Mouse (Mus musculus): ENCODE results near the gene Abcc3. TPM values are rescaled to one million over a fixed set of nuclear protein-coding genes. Genes with fewer than 3 reads are reported as not detected.

Abcc3 gene
- polyA plus RNA-seq, 1 experiment from 2014 or later: 1.1 TPM

DNA sequence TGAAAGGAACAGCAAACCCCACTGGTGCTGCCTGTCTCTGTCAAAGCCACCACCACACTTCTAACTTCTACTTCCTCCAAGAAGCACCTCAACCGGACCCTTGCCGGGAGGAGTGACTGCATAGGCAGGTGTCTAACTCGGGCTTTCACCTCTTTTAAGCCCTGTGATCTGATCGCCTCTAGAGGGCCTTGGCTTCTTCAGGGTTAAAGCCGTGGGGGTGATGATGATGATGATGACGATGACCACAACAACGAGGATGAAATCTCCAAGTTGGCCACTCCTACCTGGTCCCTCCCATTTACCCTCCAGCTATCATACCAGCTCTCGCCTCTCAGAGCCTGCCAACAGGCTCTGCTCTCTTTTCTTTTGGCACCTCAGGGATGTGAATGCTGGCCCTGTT lies 13.1 kb downstream of the Abcc3 start:
- Histone ChIP-seq H3K27ac (no peak overlapping the region), H3K4me1 (replicated peaks) (no peaks in the 10 kb centered on the region), H3K9ac (no peak overlapping the region), H3K27me3 (no peaks in the 10 kb centered on the region; the same call in 1 of the 2 replicates), H3K36me3 (no peaks in the 10 kb centered on the region), H3K9me3 (replicated peaks) (no peaks in the 10 kb centered on the region), H3K4me2 (no peak overlapping the region), H3K4me3 (no peak overlapping the region)
- no peak for ATAC-seq (replicated peaks; ENCODE audit: insufficient number of reproducible peaks, insufficient read depth, low FRiP score, low read depth)
- WGBS: 61% methylated on average over 8 of the region's 8 CpGs

DNA sequence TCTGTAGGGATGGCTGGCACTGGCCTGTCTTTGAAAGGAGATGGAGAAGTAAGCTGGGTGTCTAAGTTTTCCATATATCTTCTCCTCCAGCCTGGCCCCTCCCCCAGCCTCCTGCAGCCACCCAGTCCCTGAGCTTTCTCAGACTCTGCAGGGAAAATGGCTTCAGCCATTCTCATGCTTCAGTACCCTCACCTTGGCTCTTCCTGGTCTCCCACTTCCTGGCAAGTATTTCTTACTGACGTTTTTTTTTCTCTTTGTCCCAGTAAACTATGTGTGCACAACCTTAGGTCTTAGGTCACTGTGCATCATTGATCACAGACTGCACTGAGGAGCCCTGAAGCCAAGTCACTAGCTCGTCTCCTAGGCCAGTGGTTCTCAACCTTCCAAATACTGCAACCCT lies 13.7 kb downstream of the Abcc3 start:
- no peaks in the 10 kb centered on the region for H3K4me1 ChIP-seq (replicated peaks)
- H3K27ac ChIP-seq: no peak overlapping the region
- no peaks in the 10 kb centered on the region; the same call in 1 of the 2 replicates for H3K27me3 ChIP-seq
- H3K9me3 ChIP-seq (replicated peaks): no peaks in the 10 kb centered on the region
- H3K4me3 ChIP-seq: no peak overlapping the region
- H3K4me2 ChIP-seq: no peak overlapping the region
- H3K36me3 ChIP-seq: no peaks in the 10 kb centered on the region
- no peak overlapping the region for H3K9ac ChIP-seq
- no peak for ATAC-seq (replicated peaks; ENCODE audit: insufficient number of reproducible peaks, insufficient read depth, low FRiP score, low read depth)
- 49% methylated on average over 2 of the region's 2 CpGs for WGBS

DNA sequence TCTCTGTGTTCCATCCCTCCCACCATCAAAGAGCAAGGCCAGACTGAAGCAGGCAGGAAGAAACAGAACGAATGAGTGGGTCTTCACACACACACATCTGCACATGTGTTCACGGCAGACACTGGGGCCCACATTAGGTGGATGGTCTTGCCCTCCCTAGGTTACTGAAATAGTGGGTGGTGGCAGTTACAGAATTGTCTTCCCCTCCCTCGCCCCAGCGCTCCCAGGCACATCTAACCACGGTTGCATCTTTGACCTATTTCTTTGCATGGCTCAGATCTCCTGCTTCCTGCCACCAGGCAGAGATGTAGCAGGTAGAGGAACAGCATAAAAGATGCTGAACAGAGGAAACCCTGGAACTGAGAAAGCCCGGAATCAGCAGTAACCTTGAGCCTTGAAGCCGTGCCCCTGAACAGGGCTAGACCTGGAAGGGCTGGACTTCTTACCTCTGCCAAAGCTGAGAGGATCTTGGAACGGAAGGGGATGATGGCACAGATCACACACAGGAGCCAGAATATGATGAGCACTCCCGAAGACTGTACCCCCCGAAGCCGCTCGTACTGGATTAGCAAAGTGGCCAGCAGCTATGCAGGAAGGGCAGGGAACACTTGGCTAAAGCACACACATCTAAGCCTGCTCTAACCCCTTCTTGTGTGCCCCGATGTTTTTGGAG lies 18.4 kb downstream of the Abcc3 start:
- H3K4me3 ChIP-seq: no peak overlapping the region
- H3K27ac ChIP-seq: no peak overlapping the region
- H3K9ac ChIP-seq: no peak overlapping the region
- ATAC-seq (replicated peaks; ENCODE audit: insufficient number of reproducible peaks, insufficient read depth, low FRiP score, low read depth): no peak
- H3K36me3 ChIP-seq: no peaks in the 10 kb centered on the region
- WGBS: 79% methylated on average over 13 of the region's 13 CpGs
- H3K27me3 ChIP-seq: peaks cover 12% of the 10 kb centered on the region
- no peak overlapping the region for H3K4me2 ChIP-seq
- no peaks in the 10 kb centered on the region; the same call in 1 of the 2 replicates for H3K4me1 ChIP-seq (replicated peaks)
- no peaks in the 10 kb centered on the region for H3K9me3 ChIP-seq (replicated peaks)

DNA sequence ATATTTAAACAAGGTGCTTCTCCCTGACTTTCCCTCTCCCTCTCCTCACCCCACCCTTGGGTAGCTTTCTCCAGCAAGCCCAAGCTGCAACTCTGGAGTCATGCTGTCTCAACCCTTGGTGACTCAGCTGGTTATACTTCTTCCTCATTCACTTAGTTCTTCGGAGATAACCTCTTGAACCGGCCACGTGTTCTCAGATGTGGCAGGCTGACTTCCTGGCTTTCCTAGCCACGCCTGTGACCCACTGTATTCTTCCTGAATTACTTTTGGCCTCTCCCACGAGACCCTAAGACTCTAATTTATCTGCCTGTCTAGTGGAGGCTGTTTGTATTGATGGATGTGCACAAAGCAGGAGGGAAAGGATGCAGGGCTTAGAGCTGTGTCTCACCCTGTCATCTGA lies 22.0 kb downstream of the Abcc3 start:
- 28% methylated on average over 5 of the region's 5 CpGs for WGBS
- no peaks in the 10 kb centered on the region for H3K9me3 ChIP-seq (replicated peaks)
- no peak overlapping the region for H3K27ac ChIP-seq
- H3K36me3 ChIP-seq: no peaks in the 10 kb centered on the region
- H3K4me2 ChIP-seq: no peak overlapping the region
- no peaks in the 10 kb centered on the region; the same call in 1 of the 2 replicates for H3K4me1 ChIP-seq (replicated peaks)
- H3K4me3 ChIP-seq: no peak overlapping the region
- H3K27me3 ChIP-seq: peaks cover 12% of the 10 kb centered on the region
- no peak for ATAC-seq (replicated peaks; ENCODE audit: insufficient number of reproducible peaks, insufficient read depth, low FRiP score, low read depth)
- no peak overlapping the region for H3K9ac ChIP-seq

DNA sequence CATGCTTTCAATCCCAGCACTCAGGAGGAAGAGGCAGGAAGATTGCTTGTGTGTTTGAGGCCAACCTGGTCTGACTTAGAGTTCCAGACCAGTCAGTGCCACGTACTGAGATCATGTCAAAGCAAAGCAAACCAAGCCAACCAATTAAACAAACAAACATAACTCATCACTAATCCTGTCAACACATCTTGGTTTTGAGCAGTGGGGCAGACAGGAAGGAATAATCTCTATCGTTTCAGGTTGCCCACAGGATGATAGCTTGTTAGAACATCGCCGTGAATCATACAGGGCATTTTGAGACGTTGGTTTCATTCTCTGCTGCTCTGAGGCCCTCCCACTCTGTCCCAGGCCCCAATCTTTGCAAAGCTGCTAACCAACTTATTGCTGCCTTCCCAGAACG lies 22.8 kb downstream of the Abcc3 start:
- peaks cover 12% of the 10 kb centered on the region for H3K27me3 ChIP-seq
- H3K27ac ChIP-seq: no peak overlapping the region
- no peak overlapping the region for H3K4me2 ChIP-seq
- no peak overlapping the region for H3K9ac ChIP-seq
- no peaks in the 10 kb centered on the region; the same call in 1 of the 2 replicates for H3K4me1 ChIP-seq (replicated peaks)
- H3K4me3 ChIP-seq: no peak overlapping the region
- H3K9me3 ChIP-seq (replicated peaks): no peaks in the 10 kb centered on the region
- WGBS: 68% methylated on average over 6 of the region's 6 CpGs
- H3K36me3 ChIP-seq: no peaks in the 10 kb centered on the region
- no peak for ATAC-seq (replicated peaks; ENCODE audit: insufficient number of reproducible peaks, insufficient read depth, low FRiP score, low read depth)

DNA sequence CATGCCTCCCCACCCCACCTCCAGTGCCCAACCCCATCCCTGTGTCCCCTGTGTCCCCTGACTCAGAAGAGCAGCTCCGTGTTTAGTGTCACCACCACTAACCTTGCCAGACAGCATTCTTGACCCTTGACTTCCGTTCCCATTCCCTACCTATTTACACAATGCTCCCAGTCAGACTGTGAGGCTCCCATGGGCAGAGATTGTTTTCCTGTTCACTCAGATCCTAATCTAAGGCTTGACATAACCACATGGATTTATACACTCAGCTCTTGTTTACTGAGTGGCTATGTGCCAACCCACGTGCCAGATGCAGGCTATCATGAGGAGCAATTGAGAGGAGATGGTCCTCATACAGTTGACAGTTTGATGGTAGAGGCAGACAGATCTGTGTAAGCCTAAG lies 27.5 kb downstream of the Abcc3 start:
- no peak overlapping the region for H3K9ac ChIP-seq
- no peak overlapping the region for H3K4me3 ChIP-seq
- no peaks in the 10 kb centered on the region for H3K36me3 ChIP-seq
- H3K4me1 ChIP-seq (replicated peaks): no peaks in the 10 kb centered on the region
- no peaks in the 10 kb centered on the region for H3K9me3 ChIP-seq (replicated peaks)
- WGBS: 46% methylated on average over 3 of the region's 3 CpGs
- no peak overlapping the region for H3K4me2 ChIP-seq
- H3K27me3 ChIP-seq: no peaks in the 10 kb centered on the region
- no peak overlapping the region for H3K27ac ChIP-seq
- ATAC-seq (replicated peaks; ENCODE audit: insufficient number of reproducible peaks, insufficient read depth, low FRiP score, low read depth): no peak

DNA sequence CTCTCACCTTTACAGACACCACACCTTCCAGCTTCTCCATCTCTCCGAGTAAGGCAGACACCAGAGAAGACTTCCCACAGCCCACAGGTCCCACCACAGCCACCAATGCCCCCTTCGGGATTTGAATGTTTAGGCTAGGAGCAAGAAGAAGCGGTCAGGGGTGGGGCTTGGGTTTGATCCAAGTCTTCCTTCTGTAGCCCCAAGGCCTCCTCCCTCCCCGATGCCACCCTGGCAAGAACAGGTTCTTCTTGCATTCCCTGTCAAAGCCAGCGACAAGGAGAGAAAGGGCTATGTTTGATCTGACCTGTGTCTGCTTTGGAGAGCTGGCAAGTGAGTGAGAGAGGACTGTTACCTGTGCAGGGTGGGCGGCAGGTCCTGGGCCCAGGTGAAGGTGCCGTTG lies 29.1 kb downstream of the Abcc3 start:
- H3K27me3 ChIP-seq: no peaks in the 10 kb centered on the region
- H3K9ac ChIP-seq: no peak overlapping the region
- ATAC-seq (replicated peaks; ENCODE audit: insufficient number of reproducible peaks, insufficient read depth, low FRiP score, low read depth): no peak
- H3K9me3 ChIP-seq (replicated peaks): no peaks in the 10 kb centered on the region
- WGBS: 66% methylated on average over 7 of the region's 7 CpGs
- H3K4me2 ChIP-seq: no peak overlapping the region
- H3K4me3 ChIP-seq: no peak overlapping the region
- no peaks in the 10 kb centered on the region for H3K4me1 ChIP-seq (replicated peaks)
- H3K27ac ChIP-seq: no peak overlapping the region
- no peaks in the 10 kb centered on the region for H3K36me3 ChIP-seq

DNA sequence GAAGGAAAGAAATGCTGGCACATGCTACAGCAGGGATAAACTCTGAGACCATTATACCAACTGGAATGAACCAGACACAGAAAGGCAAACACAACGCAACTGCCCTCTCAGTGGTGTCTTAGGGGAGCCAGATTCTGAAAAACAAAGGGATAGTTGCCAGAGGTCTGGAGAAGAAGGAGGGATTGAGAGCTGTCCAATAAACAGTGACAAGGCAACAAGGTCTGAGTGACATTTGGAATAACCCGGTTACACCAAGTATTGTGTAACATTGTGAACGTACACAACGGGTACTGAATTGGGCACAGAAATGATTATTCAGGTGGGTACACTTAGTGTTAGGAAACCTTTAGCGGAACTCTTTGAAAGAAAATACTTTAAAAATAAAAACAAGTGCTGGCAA lies 30.7 kb downstream of the Abcc3 start:
- Histone ChIP-seq H3K4me1 (replicated peaks) (no peaks in the 10 kb centered on the region), H3K9ac (no peak overlapping the region), H3K4me2 (no peak overlapping the region), H3K36me3 (no peaks in the 10 kb centered on the region), H3K27ac (no peak overlapping the region), H3K9me3 (replicated peaks) (no peaks in the 10 kb centered on the region), H3K27me3 (no peaks in the 10 kb centered on the region), H3K4me3 (no peak overlapping the region)
- no peak for ATAC-seq (replicated peaks; ENCODE audit: insufficient number of reproducible peaks, insufficient read depth, low FRiP score, low read depth)
- WGBS: 87% methylated on average over 5 of the region's 5 CpGs

DNA sequence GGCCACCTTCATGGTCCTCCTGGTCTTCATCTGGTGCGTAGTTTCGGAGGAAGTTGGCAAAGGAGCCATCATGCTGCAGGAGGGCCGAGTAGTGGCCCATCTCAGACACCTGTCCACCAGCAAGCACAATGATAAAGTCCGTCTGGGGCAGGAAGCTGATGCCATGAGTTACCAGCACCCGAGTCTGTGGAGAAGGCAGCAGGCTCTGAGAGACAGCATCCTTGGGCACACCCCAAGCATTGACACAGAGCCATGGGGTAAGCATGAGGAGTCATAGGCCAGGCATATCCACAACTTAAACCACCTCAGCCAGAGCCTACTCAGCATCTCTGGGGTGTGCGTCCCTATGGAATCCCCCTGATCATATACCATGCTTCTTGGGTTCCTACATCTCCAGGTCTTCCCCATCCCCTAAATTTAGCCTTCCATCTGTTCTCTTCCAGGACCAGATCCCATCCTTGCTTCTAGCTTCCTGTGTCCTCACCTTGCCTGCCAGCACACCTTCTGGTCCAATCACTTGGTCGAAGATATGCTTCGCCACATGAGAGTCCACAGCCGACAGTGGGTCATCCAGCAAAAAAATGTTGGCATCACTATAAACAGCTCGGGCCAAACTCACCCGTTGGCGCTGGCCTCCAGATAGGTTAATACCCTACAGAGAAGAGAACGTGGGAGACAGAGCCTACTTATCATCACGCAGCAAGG lies 31.5 kb downstream of the Abcc3 start:
- Histone ChIP-seq H3K36me3 (no peaks in the 10 kb centered on the region), H3K4me3 (no peak overlapping the region), H3K27me3 (no peaks in the 10 kb centered on the region), H3K9ac (no peak overlapping the region), H3K27ac (no peak overlapping the region), H3K9me3 (replicated peaks) (no peaks in the 10 kb centered on the region), H3K4me2 (no peak overlapping the region), H3K4me1 (replicated peaks) (no peaks in the 10 kb centered on the region)
- WGBS: 88% methylated on average over 14 of the region's 14 CpGs
- no peak for ATAC-seq (replicated peaks; ENCODE audit: insufficient number of reproducible peaks, insufficient read depth, low FRiP score, low read depth)

DNA sequence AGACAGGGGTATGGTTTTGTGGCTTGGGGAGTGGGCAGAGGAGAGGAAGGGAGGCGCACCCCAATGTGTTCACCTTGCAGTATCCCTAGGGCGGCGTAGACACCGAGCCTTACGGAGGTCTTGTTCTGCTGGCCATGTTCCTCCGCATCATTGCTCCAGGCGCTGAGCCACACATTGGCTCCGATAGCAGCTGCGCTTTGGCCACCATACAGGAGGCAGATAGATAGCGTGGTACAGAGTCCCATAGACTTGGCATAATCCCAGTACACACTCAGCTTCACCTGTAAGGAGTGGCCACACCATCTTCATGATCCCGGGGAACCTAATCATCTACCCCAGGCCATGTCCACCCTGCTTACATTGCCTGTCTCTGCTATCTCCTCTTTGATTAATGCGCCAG lies 33.6 kb downstream of the Abcc3 start:
- Histone ChIP-seq H3K27me3 (no peaks in the 10 kb centered on the region), H3K9me3 (replicated peaks) (no peaks in the 10 kb centered on the region), H3K4me3 (no peak overlapping the region), H3K27ac (no peak overlapping the region), H3K9ac (no peak overlapping the region), H3K36me3 (no peaks in the 10 kb centered on the region), H3K4me1 (replicated peaks) (no peaks in the 10 kb centered on the region), H3K4me2 (no peak overlapping the region)
- WGBS: 88% methylated on average over 12 of the region's 12 CpGs
- no peak for ATAC-seq (replicated peaks; ENCODE audit: insufficient number of reproducible peaks, insufficient read depth, low FRiP score, low read depth)

DNA sequence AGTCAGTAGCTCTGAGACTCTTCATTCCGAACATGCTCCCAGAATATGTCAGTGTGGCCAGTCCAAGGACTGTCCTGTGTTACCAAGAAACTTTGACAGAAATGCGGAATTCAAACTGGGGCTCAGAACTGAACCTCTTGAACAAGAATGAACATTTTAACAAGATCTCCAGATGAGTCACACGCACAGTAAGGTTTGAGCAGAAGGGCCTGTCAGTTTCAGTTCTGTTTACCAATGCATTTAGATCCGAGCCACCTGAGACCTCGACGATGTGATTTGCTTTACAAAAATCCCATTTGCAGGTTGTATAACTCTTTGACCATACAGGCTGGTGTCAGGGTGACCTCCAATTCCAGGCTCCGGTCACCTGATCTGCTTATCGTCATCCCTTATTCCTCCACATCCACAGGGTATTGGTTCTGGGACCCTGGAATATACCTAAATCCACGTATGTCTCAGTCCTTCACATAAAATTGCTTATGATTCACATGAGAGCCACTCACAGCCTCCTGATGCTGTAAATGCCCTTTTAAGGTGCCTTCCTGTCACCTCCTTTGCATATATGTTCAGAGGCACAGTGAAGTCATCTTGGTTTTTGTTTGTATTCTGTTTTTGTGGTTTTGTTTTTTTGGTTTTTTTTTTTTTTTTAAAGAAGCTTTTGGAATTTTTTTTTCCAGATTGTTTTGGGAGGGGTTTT lies 37.1 kb downstream of the Abcc3 start:
- 0 out of 2 replicates have a peak, but pooled peaks cover 6% of the 10 kb centered on the region for H3K27me3 ChIP-seq
- H3K4me2 ChIP-seq: no peak overlapping the region
- no peak overlapping the region for H3K27ac ChIP-seq
- no peaks in the 10 kb centered on the region for H3K36me3 ChIP-seq
- ATAC-seq (replicated peaks; ENCODE audit: insufficient number of reproducible peaks, insufficient read depth, low FRiP score, low read depth): no peak
- H3K4me1 ChIP-seq (replicated peaks): no peaks in the 10 kb centered on the region
- H3K9ac ChIP-seq: no peak overlapping the region
- WGBS: 81% methylated on average over 9 of the region's 9 CpGs
- no peak overlapping the region for H3K4me3 ChIP-seq
- H3K9me3 ChIP-seq (replicated peaks): no peaks in the 10 kb centered on the region
